Mouse (Mus musculus) forebrain, embryonic 12.5 days (tissue): ENCODE data around the gene Il1a. TPM values are rescaled to one million over a fixed set of nuclear protein-coding genes. Genes with fewer than 3 reads are reported as not detected.
A peak's percentile ranks its signal among the peaks of the same experiment; 100 is the strongest.

ENCODE experiments used
- ATAC-seq: fragments of 200-750 bp; cut with Nextera tagmentation; 2 replicates; pipeline ENCODE4 v1.8.0; 2017; ENCODE audit warnings: moderate TSS enrichment; ENCODE audit not compliant: low FRiP score
- H3K27ac ChIP-seq: fragments of 300-500 bp; sonication (generic); 2 replicates; pipeline ENCODE4 v1.5.1; 2016; ENCODE audit warnings: mild to moderate bottlenecking
- H3K27me3 ChIP-seq: fragments of 300-500 bp; sonication (generic); 2 replicates; pipeline ENCODE4 v1.6.1; 2016; ENCODE audit warnings: mild to moderate bottlenecking
- H3K36me3 ChIP-seq: fragments of 300-500 bp; sonication (generic); replicated peaks from 2 replicates; pipeline ENCODE4 v1.6.1; 2016; ENCODE audit warnings: mild to moderate bottlenecking
- H3K4me1 ChIP-seq: fragments of 300-500 bp; sonication (generic); 2 replicates; pipeline ENCODE4 v1.6.1; 2016
- H3K4me2 ChIP-seq: fragments of 300-500 bp; sonication (generic); 2 replicates; pipeline ENCODE4 v1.6.1; 2016; ENCODE audit warnings: mild to moderate bottlenecking, moderate library complexity
- H3K4me3 ChIP-seq: fragments of 300-500 bp; sonication (generic); replicated peaks from 2 replicates; pipeline ENCODE4 v1.5.1; 2016; ENCODE audit warnings: mild to moderate bottlenecking
- H3K9ac ChIP-seq: fragments of 300-500 bp; sonication (generic); 2 replicates; pipeline ENCODE4 v1.6.1; 2016; ENCODE audit warnings: mild to moderate bottlenecking
- H3K9me3 ChIP-seq: fragments of 300-500 bp; sonication (generic); 2 replicates; pipeline ENCODE4 v1.6.1; 2016
- WGBS: fragments of 180-500 bp; shearing (Covaris S2); methylation state at CpG from one replicate; pipeline ENCODE4 v1.1.7; 2016; 5-methylcytosine and 5-hydroxymethylcytosine counted together
- polyA plus RNA-seq: library from polyadenylated mRNA; unstranded; fragments of >200 nt; fragmentation: Nextera tagmentation; extraction: Ambion mirVana; gene quantifications from 2 replicates; pipeline ENCODE4 v1.2.1, GENCODE M21; 2016

Gene Il1a
- polyA plus RNA-seq, 1 experiment from 2014 or later: 0.18 TPM

DNA sequence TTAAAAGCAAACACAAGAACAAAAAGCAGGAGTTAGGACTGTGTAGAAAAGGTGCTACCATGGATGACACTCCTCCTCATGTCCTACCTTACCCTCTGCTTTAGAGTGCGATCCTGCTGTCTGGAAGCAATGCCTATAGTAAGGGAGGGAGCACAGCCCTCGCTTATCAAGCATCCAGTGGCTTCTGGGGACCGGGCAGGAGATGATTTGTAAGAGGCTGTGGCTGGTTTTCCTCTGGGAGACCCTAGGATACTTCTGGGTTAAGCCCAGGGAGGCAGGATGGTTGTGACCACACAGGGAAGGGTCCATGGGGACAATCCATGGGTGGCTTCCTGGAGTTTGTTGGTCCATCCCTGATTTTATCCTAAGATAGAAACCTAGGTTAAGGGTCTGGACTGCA lies 49.1 kb downstream of the Il1a start:
- Histone ChIP-seq H3K9me3 (no peaks in the 10 kb centered on the region), H3K4me2 (no peak overlapping the region), H3K36me3 (no peaks in the 10 kb centered on the region), H3K9ac (no peak overlapping the region), H3K4me1 (peaks cover 4% of the 10 kb centered on the region), H3K27me3 (0 out of 2 replicates have a peak, but pooled peaks cover 4% of the 10 kb centered on the region), H3K4me3 (no peak overlapping the region), H3K27ac (no peak overlapping the region)
- WGBS: 72% methylated on average over 3 of the region's 3 CpGs
- no peak for ATAC-seq

GRCm38 (mm10) chr2:129258475-129259211 lies 51.1 kb downstream of the Il1a start:
- H3K9me3 ChIP-seq: no peaks in the 10 kb centered on the region
- H3K36me3 ChIP-seq: no peaks in the 10 kb centered on the region
- peaks cover 4% of the 10 kb centered on the region for H3K4me1 ChIP-seq
- H3K27ac ChIP-seq: no peak overlapping the region
- H3K27me3 ChIP-seq: 0 out of 2 replicates have a peak, but pooled peaks cover 4% of the 10 kb centered on the region
- no peak overlapping the region for H3K4me2 ChIP-seq
- no peak overlapping the region for H3K9ac ChIP-seq
- peak; percentile 68; the same call in 1 of the 2 replicates for ATAC-seq
- WGBS: 45% methylated on average over 7 of the region's 7 CpGs
- H3K4me3 ChIP-seq: no peak overlapping the region

- Histone ChIP-seq H3K4me1 (peaks cover 4% of the 10 kb centered on the region), H3K27ac (no peak overlapping the region), H3K36me3 (no peaks in the 10 kb centered on the region), H3K9ac (no peak overlapping the region), H3K4me2 (no peak overlapping the region), H3K9me3 (no peaks in the 10 kb centered on the region), H3K27me3 (0 out of 2 replicates have a peak, but pooled peaks cover 4% of the 10 kb centered on the region), H3K4me3 (no peak overlapping the region)
- 85% methylated on average over 3 of the region's 3 CpGs for WGBS
- peak; percentile 39; the same call in 1 of the 2 replicates for ATAC-seq
Observed at GRCm38 (mm10) chr2:129258056-129258455, 51.7 kb downstream of the Il1a start.

- no peak for ATAC-seq
- 0 out of 2 replicates have a peak, but pooled peaks cover 4% of the 10 kb centered on the region for H3K27me3 ChIP-seq
- 76% methylated on average over 4 of the region's 4 CpGs for WGBS
Observed at GRCm38 (mm10) chr2:129256006-129256405, 53.8 kb downstream of the Il1a start.

DNA sequence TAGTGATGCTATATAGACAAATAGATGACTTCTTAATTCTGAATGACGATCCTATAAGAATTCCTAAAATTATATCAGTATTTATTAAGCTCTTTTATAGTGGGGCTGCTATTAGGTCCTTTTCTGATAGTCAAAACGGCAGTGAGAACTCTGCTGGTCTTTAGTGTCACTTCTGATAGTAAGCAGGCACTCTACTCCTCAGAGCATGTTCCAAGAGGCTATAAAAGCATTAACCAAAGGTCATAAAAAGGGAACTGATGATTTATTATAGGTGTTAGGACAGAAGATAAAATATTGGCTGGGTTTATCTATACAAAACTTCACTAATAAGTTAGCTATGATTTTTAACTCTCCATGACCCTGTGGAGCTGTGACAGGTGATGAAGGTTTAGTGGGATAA lies 55.7 kb downstream of the Il1a start:
- Histone ChIP-seq H3K27ac (no peak overlapping the region), H3K36me3 (no peaks in the 10 kb centered on the region), H3K9me3 (no peaks in the 10 kb centered on the region), H3K27me3 (no peaks in the 10 kb centered on the region), H3K4me1 (peaks cover 4% of the 10 kb centered on the region), H3K9ac (no peak overlapping the region), H3K4me2 (no peak overlapping the region), H3K4me3 (no peak overlapping the region)
- no peak for ATAC-seq
- WGBS: 86% methylated on average over 2 of the region's 2 CpGs

More at GRCm38 (mm10) chr2:129256006-129256405, 53.8 kb downstream of the Il1a start:
- Histone ChIP-seq H3K9ac (no peak overlapping the region), H3K4me2 (no peak overlapping the region), H3K4me3 (no peak overlapping the region), H3K36me3 (no peaks in the 10 kb centered on the region), H3K9me3 (no peaks in the 10 kb centered on the region), H3K4me1 (peaks cover 4% of the 10 kb centered on the region), H3K27ac (no peak overlapping the region)

DNA sequence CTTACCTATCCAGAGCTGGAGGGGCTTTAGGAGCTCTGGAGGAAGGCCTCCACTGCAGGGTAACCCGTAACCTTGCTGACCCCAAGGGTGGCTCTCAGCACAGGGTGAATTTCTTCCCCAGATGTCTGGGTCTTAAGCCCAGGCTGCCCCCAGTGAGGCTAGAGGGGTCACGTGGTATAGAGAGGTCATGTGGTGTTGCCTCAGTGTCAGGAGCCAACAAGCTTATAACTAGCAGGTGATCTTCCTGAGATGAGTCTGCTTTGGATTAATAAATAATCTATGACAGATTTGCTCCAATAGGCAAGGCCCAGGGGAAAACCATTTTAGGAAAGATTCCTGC lies 56.2 kb downstream of the Il1a start:
- no peak overlapping the region for H3K4me2 ChIP-seq
- H3K36me3 ChIP-seq: no peaks in the 10 kb centered on the region
- no peaks in the 10 kb centered on the region for H3K9me3 ChIP-seq
- H3K4me3 ChIP-seq: no peak overlapping the region
- WGBS: 73% methylated on average over 2 of the region's 2 CpGs
- no peaks in the 10 kb centered on the region for H3K27me3 ChIP-seq
- H3K27ac ChIP-seq: no peak overlapping the region
- ATAC-seq: no peak
- H3K9ac ChIP-seq: no peak overlapping the region
- H3K4me1 ChIP-seq: peaks cover 2% of the 10 kb centered on the region

GRCm38 (mm10) chr2:129252836-129253630 lies 56.7 kb downstream of the Il1a start:
- WGBS: 86% methylated on average over 19 of the region's 19 CpGs
- Histone ChIP-seq H3K36me3 (no peaks in the 10 kb centered on the region), H3K27ac (no peak overlapping the region), H3K4me1 (no peaks in the 10 kb centered on the region), H3K4me2 (no peak overlapping the region), H3K9me3 (no peaks in the 10 kb centered on the region), H3K27me3 (no peaks in the 10 kb centered on the region), H3K4me3 (no peak overlapping the region), H3K9ac (no peak overlapping the region)
- no peak for ATAC-seq

Other genes with a start within 250 kb of the Il1a start
- gene Ttl, start 244.0 kb downstream of the Il1a start, polyA plus RNA-seq: 16.9 and 18.1 TPM in 2 replicates
- 27.1 and 27.9 TPM in 2 replicates for gene Polr1b, start 209.0 kb downstream of the Il1a start, polyA plus RNA-seq
- gene Chchd5, start 180.3 kb downstream of the Il1a start, polyA plus RNA-seq: 21.8 and 23.3 TPM in 2 replicates
- gene Slc20a1, start 111.2 kb downstream of the Il1a start, polyA plus RNA-seq: 61.6 and 63.1 TPM in 2 replicates
- 60.1 and 67.2 TPM in 2 replicates for gene Ckap2l, start 12.8 kb downstream of the Il1a start, polyA plus RNA-seq
- not detected in 2 replicates for gene Il1b, start 61.2 kb upstream of the Il1a start, polyA plus RNA-seq
- gene F830045P16Rik, start 226.6 kb upstream of the Il1a start, polyA plus RNA-seq: not detected in 2 replicates